Mouse (Mus musculus): Measurements from ENCODE around the gene Olfr71. TPM values are rescaled to one million over a fixed set of nuclear protein-coding genes. Genes with fewer than 3 reads are reported as not detected.

Olfr71 gene
- total RNA-seq (2021), result not detected
- long read RNA-seq, experiment 1, result 0 reads
- long read RNA-seq, experiment 2, result 0 reads

DNA sequence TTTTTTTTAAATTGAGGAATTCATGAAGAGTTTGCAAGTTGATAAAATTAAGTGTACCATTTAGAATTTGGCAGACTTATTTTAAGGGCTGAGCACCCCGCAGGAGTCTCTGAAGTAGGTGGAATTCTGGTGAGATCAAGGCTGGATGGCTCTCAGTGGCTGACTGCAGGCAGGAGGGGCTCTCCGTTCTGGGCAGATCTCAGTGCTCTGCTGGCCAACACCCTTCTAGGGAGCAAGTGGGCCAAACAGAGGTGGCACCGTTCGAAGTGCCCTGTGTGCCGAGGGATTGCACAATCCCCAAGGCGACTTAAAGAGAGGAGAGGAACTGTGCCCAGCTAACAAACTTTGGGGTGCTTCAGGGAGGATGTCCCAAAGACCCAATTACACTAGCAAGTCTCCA is at the start of gene Olfr71:
Olfr71 (minus strand) TSS at position 387 of the 400 bp plus-strand sequence.
- no peak for DNase-seq (ENCODE audit: low spot score in 2 of 2)

DNA sequence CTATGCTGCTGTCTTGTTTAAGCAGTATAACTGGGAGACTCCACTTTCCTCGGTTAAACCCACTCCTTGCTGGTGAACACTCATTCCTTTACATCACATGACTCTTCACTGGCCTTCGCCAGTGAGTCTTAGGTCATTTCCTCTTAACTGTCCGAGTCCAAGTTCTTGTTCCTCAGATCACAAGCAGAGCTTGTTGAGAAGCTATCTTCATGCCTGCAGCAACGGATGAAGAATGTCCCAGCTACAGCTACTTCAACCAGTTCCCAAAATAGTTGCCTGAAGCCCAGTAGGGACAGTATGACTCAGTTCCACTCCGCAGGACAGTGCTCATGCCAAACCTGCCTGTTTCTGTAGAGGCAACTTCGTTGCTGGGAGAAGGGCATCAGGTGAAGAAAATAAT is 47.2 kb upstream of the Olfr71 start:
- DNase-seq (ENCODE audit: low spot score in 2 of 2), result no peak

DNA sequence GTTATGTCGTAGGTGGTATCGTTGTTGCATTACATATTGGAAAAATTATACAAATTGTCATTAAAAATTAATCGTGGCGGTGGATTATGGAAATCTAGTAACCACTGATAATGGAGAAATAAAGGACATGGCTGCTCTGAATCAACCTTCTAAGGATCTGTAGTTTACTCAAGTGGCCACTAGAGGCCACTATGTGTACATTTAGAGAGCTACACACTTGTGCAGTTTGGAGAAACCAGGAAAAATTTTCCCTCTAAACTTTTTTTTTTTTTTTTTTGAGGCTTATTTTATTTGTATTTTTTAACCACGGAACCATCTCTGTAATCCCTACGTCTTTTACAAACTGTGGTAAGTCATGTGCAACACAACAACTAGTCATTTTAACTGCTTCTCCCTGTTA is 35.1 kb upstream of the Olfr71 start:
- no peak for DNase-seq (ENCODE audit: low spot score in 2 of 2)

DNA sequence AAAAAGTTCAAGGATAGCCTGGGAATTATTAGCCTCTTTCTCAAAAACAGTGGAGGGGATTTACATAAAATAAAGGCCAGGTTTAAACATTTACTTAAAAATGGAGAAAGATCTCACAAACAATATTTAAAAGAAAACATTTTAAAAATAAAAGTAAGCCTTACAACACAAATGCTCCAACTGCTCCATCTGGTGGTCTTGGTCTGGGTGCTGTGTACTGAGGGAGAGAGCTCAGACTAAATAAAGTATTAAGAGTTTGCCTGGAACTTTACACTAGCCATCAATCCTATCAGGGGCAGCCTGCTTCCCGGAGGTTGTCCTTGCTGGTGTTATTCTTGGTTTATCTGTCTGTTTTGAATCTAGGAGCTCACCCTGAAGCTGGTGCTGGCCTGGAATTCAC is 33.0 kb upstream of the Olfr71 start:
- DNase-seq (ENCODE audit: low spot score in 2 of 2), result no peak

DNA sequence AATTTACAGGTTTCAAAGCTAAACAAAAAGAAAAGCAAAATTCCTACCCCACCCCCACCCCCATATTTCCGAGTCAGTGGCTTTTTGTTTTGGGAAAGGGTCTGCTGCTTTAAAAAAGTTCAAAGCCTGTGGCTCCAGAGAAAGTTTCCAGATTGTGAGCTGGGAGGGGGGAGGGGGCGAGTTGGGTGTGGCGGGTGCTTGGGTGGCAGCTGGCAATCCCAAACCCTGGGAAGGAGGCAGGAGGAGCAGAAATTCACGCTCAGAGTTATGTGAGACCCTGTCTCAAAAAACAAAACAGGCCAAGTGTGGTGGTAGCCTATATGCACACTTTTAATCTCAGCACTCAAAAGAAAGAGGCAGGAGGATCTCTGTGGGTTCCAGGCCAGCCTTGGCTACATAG is 32.6 kb upstream of the Olfr71 start:
- DNase-seq (ENCODE audit: low spot score in 2 of 2), result no peak

DNA sequence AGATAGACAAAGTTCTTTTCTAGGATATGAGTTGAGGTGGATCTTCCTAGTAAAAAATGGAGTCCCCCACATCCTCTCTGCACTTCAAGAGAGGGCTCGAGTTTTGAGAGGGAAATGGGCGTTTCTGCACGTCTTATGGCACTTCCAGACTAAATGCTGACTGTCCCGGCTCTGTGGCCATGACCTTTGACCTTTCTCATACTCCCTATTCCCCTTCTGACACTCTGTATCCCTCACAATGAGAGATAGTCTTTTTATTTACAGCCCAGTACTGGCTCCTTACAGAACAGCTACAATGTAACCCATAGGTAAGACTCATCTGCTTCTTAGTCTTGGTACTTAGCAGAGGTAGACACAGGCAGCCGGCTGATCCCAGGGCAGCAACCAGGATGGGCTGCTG is 31.5 kb upstream of the Olfr71 start:
- no peak for DNase-seq (ENCODE audit: low spot score in 2 of 2)

DNA sequence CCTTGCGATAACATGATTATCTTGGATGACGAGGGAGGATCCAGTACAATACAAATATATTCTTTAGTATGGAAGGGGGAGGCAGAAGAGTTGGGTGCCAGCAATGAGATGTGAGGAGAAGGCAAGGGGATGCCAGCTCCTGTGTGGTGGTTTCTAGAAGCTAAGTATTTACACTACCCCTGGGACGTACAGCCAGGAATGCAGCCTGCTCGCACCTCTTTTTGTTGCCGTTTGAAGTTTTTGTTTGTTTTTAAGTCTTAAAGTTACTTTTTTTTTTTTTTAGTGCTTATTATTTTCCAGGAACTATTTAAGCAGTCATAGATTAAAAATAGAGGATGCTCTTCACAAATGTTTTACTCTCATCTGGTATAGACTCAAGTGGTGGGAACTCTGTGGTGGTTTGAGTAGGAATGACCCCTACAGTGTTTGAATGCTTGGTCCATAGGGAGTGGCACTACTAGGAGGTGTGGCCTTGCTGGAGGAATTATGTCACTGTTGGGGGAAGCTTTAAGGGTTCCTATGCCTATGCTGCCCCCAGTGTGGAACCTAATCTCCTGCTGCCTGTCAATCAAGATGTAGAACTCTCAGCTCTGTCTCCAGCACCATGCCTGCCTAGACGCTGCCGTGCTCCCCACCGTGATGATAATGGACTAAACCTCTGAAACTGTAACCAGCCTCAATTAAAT is 29.1 kb upstream of the Olfr71 start:
- DNase-seq (ENCODE audit: low spot score in 2 of 2), result no peak

DNA sequence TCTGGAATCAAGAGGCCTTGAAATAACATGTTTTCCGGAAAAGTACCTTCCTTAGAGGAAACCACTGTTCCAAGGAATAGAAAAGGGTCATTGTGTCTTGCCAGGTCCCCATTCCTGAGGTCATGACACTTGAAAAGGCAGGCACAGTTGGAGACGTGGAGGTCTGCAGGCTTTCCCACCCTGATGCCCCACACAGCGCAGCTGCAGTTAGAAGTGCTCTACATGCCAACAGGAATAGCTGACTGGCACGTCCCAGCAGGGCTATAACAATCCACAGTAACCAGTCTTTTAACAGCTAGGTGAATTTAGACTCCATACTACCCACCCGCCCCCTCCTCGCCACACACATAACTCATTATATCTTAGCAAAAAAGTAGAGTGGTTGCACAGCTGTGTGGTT is 27.1 kb upstream of the Olfr71 start:
- DNase-seq (ENCODE audit: low spot score in 2 of 2), result no peak

DNA sequence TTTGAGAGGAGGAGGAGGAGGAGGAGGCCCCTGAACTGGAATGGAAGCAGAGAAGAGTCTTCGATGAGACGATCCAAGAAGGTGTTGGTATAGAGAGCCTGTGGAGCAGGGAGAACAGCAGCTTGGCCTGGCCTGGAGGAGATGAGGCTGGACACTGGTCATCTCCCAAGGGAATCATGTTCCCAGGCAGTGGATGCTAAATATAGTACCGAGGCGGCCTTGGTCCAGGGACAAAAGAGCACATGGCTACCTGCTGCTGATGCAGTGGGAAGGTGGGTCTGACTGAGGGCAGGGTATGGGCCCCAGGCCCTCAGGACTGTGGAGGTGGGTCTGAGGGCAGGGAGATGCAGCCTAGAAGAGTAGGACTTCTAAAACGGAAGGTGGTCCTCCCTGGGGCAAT is 23.1 kb upstream of the Olfr71 start:
- DNase-seq (ENCODE audit: low spot score in 2 of 2), result no peak

DNA sequence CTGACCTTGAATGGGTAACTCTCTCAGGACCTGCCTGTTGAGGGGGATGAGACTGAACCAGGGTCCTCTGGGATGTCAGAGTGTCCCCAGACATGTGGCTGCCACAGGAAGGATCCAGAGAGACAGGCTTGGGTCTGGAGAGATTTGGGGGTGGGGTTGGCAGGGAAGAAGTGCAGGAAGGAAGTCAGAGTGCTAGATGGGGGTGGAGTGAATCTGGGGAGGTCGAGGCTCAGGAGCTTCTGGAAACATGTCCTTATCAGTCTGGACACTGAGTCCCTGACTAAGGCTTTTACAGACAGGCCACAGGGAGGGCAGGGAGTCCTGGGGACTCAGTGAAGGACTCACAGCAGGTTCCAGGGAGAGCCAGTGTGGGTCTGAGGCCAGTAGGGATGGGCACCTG is 22.1 kb upstream of the Olfr71 start:
- no peak for DNase-seq (ENCODE audit: low spot score in 2 of 2)

DNA sequence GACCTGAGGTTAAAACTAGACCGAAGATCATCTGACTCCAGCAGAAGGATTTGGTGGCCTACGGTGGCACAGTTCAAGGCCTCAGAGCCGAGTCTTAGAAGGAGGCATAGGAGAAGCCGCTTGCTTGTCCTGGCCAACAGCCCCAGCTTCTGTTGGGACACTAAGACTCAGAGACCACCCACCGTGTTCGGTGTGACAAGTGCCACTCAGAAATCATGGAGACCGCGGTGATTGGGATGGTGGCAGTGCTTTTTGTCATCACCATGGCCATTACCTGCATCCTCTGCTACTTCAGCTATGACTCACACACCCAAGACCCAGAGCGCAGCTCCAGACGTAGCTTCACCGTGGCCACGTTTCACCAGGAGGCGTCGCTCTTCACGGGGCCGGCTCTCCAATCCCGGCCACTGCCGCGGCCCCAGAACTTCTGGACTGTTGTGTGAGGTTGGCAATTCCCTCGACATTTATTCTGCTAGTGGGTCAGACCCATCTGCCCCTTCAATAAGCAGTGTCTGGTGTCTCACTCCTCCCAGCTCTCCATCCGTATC is 20.8 kb upstream of the Olfr71 start:
- DNase-seq (ENCODE audit: low spot score in 2 of 2), result no peak

DNA sequence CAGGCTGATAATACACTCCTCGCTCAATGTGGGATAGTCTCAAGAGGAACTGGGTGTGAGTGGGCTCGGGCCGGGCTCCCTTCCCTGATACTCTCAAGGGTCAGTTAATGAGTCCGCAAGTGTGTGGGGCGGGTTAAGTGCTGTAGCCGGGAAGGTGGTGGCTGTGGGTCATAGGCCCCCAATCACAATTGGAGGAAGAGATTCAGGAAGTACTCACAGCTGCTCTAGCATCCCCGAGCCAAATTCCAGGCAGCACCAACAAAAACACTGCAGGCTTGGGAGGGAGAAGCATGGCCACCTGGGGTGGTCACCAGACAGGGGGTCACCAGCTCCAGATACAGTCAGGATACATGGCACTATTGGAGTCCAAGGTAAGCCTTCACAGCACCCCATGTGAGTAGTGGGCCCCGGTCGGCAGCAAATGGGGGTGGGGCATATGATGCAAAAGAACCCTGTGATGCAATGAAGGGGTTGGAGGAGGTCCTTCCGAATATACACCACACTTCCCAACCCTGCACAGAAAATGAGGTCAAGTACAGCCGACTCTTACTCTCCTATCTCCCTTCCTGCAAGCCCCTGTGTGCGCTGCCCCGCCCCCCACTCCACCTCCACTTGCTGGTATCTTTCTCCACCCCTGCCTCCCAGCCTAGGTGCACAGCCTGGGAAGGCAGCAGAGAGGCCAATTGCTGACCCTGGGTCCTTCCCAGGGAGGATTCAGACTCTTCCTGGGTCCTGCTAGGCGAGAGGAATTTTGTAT is 19.9 kb upstream of the Olfr71 start, which contains the start of gene Spaar:
Spaar (plus strand) TSS at position 241 of the 757 bp plus-strand sequence.
- no peak for DNase-seq (ENCODE audit: low spot score in 2 of 2)

DNA sequence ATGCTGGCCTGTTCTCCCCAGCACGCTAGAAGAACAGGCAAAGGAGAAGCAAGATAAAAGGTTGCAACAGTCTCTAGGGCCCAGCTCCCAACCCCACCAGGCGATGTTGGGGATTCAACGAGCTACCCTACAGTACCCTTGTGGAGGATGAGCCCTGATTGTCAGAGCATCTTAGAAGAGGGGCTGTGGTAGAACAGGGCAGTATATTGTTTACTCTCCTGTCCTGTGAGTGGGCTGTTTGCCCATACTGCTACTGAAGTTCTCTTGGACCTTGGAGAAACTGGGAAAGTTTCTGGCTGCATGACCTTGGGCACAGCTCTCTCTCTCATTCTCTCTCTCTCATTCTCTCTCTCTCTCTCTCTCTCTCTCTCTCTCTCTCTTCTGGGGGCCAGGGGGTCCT is 19.1 kb upstream of the Olfr71 start:
- no peak for DNase-seq (ENCODE audit: low spot score in 2 of 2)

DNA sequence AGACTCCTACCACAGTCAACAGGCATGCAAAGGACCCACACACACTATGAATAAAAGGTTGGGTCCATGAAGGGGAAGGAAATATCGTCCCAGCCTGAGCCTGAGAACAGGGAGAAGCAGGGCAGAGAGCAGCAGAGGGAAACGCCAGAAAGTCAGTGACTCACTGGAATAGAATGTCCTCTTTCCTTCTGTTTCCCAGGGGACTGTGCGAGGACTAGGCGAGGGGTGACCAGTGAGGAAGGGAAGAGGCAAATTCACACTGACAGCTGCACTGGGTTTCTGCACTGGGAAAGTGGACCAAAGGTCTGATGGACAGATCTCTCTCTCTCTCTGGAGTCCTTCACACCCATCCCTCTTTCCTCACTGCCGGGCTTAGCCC is 18.5 kb upstream of the Olfr71 start:
- DNase-seq (ENCODE audit: low spot score in 2 of 2), result peak in 1 of 2 experiments; percentile 46

DNA sequence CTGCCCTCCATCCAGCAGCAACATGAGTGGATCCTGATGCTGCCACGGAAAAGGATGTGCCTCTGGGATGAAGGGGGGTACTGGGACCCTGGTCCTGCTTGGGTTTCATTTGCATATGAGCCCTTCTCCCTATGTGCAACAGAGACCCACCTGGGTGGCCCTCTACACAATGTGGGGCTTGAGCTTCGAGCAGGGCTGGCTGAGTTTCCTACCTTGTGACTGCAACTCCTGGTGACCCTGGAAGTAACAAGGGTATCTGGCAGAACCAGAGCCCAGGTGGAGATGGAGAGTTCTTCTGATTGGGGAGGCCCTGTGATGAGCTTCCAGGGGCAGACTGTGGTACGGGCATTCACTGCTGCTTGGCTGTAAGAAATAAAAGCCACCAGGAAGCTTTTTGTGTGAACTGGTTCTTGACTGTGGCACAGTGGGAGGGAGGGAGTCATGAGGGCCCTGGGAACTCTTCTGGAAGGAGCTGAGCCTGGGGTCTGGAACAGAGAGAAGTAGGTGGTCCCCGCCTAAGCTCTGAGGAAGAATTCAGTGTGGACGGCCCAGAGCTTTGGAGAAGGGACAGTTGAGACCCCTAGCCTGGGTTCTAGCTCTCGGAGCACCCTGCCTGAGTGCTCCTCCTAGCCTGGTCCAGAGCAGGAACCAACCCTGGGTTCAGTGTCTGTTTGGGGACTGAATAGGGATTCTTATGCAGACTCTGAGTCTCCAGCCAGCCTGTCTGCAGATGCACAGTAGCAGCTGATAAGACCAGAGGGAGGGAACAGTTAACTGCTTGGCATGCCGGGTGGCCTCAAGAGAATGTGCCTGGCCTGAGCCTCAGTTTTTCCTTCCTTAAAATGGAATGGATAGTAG is 17.9 kb upstream of the Olfr71 start:
- DNase-seq (ENCODE audit: low spot score in 2 of 2), result no peak

DNA sequence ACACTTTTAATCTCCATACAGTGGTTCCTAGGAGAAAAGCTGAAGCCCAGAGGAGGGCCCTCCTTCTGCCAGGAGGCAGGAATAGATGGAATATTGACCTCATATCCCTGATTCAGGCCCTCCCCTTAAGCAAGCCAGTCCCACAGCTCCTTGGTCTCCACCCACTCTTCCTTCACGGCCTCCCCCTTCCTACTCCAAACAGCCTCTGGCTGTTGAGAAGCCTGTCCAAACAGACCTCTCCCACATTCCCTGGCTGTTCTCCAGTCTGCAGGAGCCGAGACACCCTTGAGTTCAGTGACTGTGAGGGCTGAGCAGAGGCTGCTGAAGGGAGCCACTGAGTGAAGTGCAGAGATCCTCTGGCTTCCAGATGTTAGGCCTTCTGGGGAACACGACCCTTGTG is 16.9 kb upstream of the Olfr71 start, which contains the start of gene Hrct1:
Hrct1 (plus strand) TSS at position 194 of the 400 bp plus-strand sequence.
- peak in 1 of 2 experiments; percentile 74 for DNase-seq (ENCODE audit: low spot score in 2 of 2)

DNA sequence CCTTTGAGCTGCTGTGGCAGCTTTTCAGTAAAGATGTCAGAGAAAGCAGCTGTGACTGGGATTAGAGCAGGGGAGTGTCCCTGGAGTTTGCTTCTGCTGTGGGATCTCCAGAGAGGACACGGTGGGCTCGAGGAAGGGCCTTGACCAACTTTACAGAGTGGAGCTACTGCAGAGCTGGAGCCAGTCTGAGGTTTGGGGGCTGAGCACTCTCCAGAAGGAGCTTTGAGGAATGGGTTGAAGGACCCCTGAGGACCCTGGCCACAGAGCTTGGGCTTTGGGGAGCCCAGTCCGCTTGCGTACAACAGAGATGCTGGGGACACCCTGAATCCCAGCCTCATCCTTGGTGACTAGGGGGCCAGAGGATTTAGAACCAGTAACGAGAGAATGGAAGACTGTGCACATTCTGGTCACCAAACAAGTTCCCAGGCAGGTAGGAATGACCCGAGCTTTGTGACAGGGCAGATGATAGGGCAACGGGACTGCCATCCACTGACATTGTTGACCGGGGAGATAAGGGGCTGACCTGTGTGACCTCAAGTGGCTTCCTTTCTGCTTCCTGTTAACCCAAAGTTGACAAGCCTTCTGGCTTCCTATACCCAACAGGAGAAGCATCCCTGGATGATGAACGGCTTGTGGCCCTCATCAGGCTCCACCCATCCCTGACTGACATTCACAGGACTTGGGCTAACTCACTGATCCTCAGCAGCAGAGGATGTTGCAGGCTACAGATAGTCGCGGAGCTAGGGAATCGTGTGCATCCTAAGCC is 16.4 kb upstream of the Olfr71 start:
- DNase-seq (ENCODE audit: low spot score in 2 of 2), result no peak

DNA sequence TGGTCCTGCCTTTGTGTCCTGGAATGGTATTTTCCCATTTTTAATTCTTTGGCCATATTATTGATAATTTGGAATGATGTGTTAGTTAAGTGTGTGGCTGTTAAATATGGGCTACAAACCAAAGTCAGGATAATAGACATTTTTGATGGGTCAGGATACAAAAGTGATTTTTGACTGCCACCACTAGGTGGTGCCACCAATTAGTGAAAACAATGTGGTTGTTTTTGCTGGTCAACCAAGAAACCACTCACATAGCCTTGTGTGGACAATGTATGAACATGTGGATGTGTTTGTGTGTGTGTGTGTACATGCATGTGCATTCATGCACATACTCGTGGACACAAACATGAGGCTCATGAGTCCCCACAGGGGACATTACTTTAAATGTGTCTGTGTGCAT is 14.7 kb upstream of the Olfr71 start:
- DNase-seq (ENCODE audit: low spot score in 2 of 2), result peak in 1 of 2 experiments; percentile 64

DNA sequence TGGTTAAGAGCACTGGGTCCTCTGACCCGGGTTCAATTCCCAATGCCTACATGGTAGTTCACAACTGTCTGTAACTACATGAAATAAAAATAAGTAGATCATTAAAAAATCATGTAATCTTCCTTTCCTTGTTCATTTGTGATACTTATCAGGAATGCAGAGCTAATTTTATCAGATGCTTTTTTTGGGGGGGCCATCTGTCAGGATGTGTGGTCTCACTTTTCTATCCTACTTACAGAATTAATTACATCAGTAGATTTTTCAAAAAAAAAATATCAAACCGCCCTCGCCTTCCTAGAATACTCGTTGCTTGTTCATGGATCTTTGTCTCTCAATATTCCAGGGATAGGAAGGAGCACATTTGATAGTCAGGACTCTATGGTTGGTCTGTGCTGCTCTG is 12.1 kb upstream of the Olfr71 start:
- DNase-seq (ENCODE audit: low spot score in 2 of 2), result no peak

DNA sequence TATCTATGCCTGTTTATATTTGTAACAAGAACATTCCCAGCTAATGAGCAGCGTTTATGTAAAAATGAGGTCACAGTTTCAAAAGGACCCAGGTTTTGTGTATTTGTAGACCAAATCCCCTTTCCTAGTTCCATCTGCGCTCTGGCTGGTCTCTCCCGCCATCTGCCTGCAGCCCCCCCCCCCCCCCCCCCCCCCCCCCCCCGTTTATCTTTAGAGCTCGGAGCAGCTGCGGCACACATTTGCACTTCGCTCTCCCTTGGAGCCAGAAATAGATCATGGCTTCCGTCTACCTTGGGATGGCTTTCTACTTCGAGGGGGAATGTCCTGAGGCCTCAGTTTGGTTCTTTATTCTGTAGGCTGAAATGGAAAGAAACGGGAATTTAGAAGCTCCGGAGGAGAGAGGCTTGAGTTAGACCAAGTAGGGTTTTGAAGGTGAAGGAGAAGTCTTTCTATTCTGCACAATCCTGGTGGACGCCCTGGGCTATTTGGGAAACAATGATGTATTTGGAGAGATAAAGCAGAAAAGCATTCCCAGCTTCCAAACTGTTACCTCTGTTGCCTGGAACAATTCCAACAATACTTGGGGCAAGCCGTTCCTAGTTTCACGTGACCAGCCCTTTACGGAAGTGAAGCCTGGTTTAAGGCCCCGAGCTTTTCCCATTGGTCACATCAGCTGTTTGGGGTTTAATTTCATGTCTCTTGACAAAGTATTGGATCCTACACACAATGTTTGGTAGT is 10.6 kb upstream of the Olfr71 start:
- DNase-seq (ENCODE audit: low spot score in 2 of 2), result no peak
